Mouse (Mus musculus) kidney, embryonic 14.5 days (tissue): ENCODE results near the gene Gm36028. TPM values are rescaled to one million over a fixed set of nuclear protein-coding genes. Genes with fewer than 3 reads are reported as not detected.

ENCODE experiments used
- ATAC-seq: fragments of 200-750 bp; cut with Nextera tagmentation; 2 replicates; pipeline ENCODE4 v1.8.0; 2017; ENCODE audit warnings: moderate number of reproducible peaks, mild to moderate bottlenecking, moderate TSS enrichment, moderate library complexity; ENCODE audit not compliant: low FRiP score, low TSS enrichment
- H3K27ac ChIP-seq: fragments of 300-500 bp; sonication (generic); 2 replicates; pipeline ENCODE4 v1.5.1; 2014; ENCODE audit warnings: low read depth, mild to moderate bottlenecking, low read length, moderate library complexity, mixed read lengths
- H3K27me3 ChIP-seq: fragments of 300-500 bp; sonication (generic); 2 replicates; pipeline ENCODE4 v1.6.1; 2014; ENCODE audit warnings: mild to moderate bottlenecking, low read length; ENCODE audit not compliant: control insufficient read depth, insufficient read depth
- H3K36me3 ChIP-seq: fragments of 300-500 bp; sonication (generic); 2 replicates; pipeline ENCODE4 v1.6.1; 2014; ENCODE audit warnings: low read length, mixed read lengths; ENCODE audit not compliant: control insufficient read depth, insufficient read depth
- H3K4me1 ChIP-seq: fragments of 300-500 bp; sonication (generic); 2 replicates; pipeline ENCODE4 v1.6.1; 2014; ENCODE audit warnings: low read length, mixed read lengths; ENCODE audit not compliant: control insufficient read depth, insufficient read depth
- H3K4me2 ChIP-seq: fragments of 300-500 bp; sonication (generic); replicated peaks from 2 replicates; pipeline ENCODE4 v1.6.1; 2014; ENCODE audit warnings: low read depth, mild to moderate bottlenecking, low read length
- H3K4me3 ChIP-seq: fragments of 300-500 bp; sonication (generic); 2 replicates; pipeline ENCODE4 v1.5.1; 2014; ENCODE audit warnings: mild to moderate bottlenecking, low read length
- H3K9ac ChIP-seq: fragments of 300-500 bp; sonication (generic); 2 replicates; pipeline ENCODE4 v1.6.1; 2014; ENCODE audit warnings: low read depth, mild to moderate bottlenecking, low read length, moderate library complexity
- H3K9me3 ChIP-seq: fragments of 300-500 bp; sonication (generic); 2 replicates; pipeline ENCODE4 v1.6.1; 2016; ENCODE audit warnings: low read length; ENCODE audit not compliant: control insufficient read depth
- WGBS: fragments of 180-500 bp; shearing (Covaris S2); extraction: QIAGEN DNeasy Blood & Tissue Kit; methylation state at CpG from one replicate; pipeline ENCODE4 v1.1.7; 2014; 5-methylcytosine and 5-hydroxymethylcytosine counted together
- polyA plus RNA-seq: library from polyadenylated mRNA; unstranded; fragments of >200 nt; fragmentation: Nextera tagmentation; extraction: Ambion mirVana; gene quantifications from 2 replicates; pipeline ENCODE4 v1.2.1, GENCODE M21; 2014

Gm36028 gene
- polyA plus RNA-seq, 1 experiment from 2014 or later: 0.26 TPM

DNA sequence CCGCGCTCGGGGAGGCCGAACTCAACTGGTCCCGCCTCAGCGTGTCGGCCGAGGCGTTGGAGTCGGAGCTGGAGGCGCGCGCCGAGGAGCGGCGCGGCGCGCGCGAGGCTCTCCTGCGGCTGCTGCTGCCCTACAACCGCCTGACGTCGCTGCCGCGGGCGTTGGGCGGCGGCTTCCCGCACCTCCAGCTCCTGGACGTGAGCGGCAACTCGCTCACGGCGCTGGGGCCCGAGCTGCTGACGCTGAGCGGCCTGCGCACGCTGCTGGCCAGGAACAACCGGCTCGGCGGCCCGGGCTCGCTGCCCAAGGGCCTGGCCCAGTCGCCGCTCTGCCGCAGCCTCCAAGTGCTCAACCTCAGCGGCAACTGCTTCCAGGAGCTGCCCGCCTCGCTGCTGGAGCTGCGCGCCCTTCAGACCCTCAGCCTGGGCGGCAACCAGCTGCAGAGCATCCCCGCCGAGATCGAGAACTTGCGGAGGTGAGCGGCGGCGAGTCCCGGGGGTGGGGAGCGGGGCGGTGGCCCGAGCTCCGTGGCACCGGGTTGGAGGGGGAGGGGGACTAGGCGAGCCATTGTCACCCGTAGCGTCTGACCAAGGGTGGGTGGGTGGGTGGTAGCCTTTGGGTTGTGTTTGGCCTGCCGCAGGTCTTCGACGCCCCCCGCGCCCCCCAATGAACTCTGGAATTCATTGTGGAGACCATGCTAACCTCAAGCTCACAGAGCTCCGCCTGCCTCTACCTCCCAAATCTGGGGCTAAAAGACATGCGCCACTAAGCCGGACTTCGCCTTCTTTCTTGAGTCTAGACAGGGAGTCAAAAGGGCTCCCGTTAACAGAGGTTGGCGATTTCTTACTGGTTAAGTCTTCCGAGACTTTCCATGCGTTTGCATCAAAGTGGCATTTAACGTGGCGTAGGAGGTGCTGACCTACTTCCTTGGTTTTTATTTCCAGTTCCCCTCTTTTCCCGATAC, 7.8 kb upstream of the Gm36028 start:
- Histone ChIP-seq H3K27ac (peak overlapping the region; percentile 99), H3K4me1 (peaks cover 12% of the 10 kb centered on the region; the same call in 1 of the 2 replicates), H3K4me2 (peak overlapping the region; percentile 81), H3K4me3 (peak overlapping the region; percentile 98), H3K36me3 (no peaks in the 10 kb centered on the region; the same call in 1 of the 2 replicates), H3K27me3 (no peaks in the 10 kb centered on the region), H3K9ac (peak overlapping the region; percentile 99), H3K9me3 (no peaks in the 10 kb centered on the region)
- ATAC-seq: peak; percentile 79
- under 1% methylated on average over 44 of the region's 87 CpGs for WGBS

DNA sequence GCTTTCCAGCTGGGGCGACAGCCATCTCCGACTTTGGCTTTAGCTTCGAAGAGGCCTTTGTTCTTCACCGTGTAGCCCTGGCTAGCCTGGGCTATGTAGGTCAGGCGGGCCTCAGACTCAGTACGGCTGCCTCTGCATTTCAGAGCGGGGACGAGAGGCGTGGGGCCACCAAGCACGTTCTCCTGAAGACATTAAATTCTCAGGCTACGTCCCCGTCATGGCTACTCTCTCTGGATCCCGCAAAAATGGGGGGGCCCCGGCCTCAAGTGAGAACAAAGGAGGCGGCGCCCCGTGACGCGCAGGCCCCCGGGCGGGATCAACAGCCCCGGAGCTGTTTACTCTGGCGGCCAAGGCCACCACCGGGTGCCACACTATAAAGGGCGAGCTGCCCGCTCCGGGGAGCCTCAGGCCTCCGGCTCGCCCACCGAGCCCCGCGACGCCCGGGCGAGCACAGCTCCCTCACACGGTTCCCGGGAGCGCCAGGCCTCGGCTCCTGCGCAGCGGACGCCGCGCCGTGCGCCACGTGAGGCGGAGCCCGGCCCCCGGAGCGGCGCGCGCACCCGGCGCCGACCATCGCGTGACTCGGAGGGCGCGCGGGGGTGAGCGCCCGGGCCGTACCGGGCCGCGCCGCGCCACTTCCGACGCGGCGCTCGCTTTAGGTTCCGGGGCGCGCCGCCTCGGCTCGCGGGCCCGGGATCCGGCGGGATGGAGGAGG, 7.0 kb upstream of the Gm36028 start, which contains the start of gene Lrrc58:
Lrrc58 (plus strand) TSS at position 599 of the 715 bp plus-strand sequence.
- Histone ChIP-seq H3K36me3 (no peaks in the 10 kb centered on the region; the same call in 1 of the 2 replicates), H3K4me2 (peak within 1 kb of the TSS; percentile 81), H3K9me3 (no peaks in the 10 kb centered on the region), H3K4me1 (peaks cover 12% of the 10 kb centered on the region; the same call in 1 of the 2 replicates), H3K9ac (peak within 1 kb of the TSS; percentile 99), H3K4me3 (peak within 1 kb of the TSS; percentile 98), H3K27me3 (no peaks in the 10 kb centered on the region), H3K27ac (peak within 1 kb of the TSS; percentile 99)
- ATAC-seq: peak; percentile 96
- under 1% methylated on average over 81 of the region's 86 CpGs for WGBS

DNA sequence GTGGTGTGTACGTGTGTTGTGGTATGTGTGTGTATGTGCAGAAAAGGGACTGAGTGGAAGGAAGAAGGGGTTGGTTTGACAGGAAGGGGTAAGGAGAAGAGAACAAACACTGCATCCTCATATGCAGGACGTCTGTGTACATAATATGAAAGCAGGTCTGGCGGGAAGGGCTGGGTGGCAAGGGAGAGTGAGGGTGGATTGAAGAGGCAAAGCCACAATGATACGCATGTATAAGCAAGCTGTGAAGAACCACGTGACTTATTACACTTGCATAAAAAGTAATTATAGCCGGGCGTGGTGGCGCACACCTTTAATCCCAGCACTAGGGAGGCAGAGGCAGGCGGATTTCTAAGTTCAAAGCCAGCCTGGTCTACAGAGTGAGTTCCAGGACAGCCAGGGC, 4.9 kb upstream of the Gm36028 start:
- Histone ChIP-seq H3K9ac (no peak overlapping the region), H3K4me1 (peaks cover 5% of the 10 kb centered on the region; the same call in 1 of the 2 replicates), H3K4me2 (no peak overlapping the region), H3K9me3 (no peaks in the 10 kb centered on the region), H3K27me3 (no peaks in the 10 kb centered on the region), H3K36me3 (no peaks in the 10 kb centered on the region), H3K27ac (no peak overlapping the region), H3K4me3 (no peak overlapping the region)
- ATAC-seq: no peak
- 86% methylated on average over 9 of the region's 9 CpGs for WGBS

DNA sequence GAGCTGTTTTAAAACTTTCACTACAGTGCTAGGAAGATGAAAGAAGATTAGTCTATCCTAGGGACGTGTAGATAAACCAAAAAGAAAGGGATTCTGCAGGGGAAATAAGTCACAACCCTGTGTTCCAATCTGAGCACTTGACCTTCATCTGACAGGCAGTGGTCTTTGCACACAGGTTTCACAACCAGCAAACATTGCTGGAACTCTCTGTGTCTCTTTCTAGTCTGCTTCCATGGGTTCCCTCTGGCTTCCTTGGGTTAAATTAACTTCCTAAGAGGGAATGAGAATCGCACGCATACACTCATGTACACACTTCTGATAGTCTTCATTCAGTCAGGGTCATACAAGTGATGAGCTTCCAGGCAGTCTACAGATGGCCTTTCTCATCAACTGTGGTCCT, 2.9 kb upstream of the Gm36028 start:
- no peak overlapping the region for H3K4me2 ChIP-seq
- WGBS: 73% methylated on average over 3 of the region's 3 CpGs
- no peaks in the 10 kb centered on the region for H3K27me3 ChIP-seq

DNA sequence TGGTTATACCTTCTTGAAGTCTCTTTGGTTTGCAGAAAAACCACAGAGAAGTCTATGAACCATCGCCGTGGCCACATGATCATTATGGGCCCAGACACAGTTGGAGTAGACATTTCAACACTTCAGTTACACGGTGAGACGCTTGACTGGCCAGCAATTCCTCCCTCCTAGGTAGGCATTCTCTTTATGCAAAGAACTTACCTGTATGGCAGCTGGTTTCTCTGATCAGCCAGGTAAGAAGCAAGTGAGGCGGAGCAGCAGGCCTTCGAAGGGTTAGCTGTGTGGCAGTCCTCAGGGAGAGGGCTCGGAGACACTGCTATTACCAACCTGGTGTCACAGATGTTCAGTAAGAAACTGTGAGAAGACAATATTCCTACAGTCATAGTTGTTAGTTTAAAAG, 733 bp downstream of the Gm36028 start:
- no peaks in the 10 kb centered on the region for H3K9me3 ChIP-seq
- peak; percentile 52; the same call in 1 of the 2 replicates for ATAC-seq
- no peaks in the 10 kb centered on the region for H3K27me3 ChIP-seq
- H3K36me3 ChIP-seq: no peaks in the 10 kb centered on the region
- H3K9ac ChIP-seq: no peak overlapping the region
- no peak overlapping the region for H3K4me3 ChIP-seq
- 59% methylated on average over 7 of the region's 7 CpGs for WGBS
- no peak overlapping the region for H3K27ac ChIP-seq
- no peak overlapping the region for H3K4me2 ChIP-seq
- H3K4me1 ChIP-seq: 0 out of 2 replicates have a peak, but pooled peaks cover 3% of the 10 kb centered on the region

More for the DNA sequence above, 2.9 kb upstream of the Gm36028 start:
- no peaks in the 10 kb centered on the region for H3K9me3 ChIP-seq
- no peak overlapping the region for H3K27ac ChIP-seq
- H3K9ac ChIP-seq: no peak overlapping the region
- H3K4me1 ChIP-seq: no peaks in the 10 kb centered on the region
- no peak overlapping the region for H3K4me3 ChIP-seq
- no peaks in the 10 kb centered on the region for H3K36me3 ChIP-seq
- ATAC-seq: no peak

DNA sequence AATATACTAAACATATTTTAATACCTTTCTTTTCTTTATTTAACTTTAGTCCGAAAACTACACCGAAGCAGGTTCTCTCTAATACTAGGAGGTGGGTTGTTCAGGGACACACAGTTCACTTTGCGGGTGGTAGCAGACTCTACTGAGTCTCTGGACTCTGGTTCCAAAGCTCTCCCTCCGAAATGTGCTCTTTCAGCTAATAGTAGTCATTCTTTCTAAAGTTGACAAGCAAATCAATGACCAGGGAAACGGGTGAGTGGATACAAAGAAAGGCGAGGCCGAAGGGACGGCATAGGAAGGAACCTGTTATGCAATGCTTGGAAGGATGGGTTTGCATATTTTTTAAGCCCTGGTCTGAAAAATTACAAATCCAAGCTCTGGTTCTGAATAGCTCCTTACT, 3.5 kb downstream of the Gm36028 start:
- no peaks in the 10 kb centered on the region for H3K27me3 ChIP-seq
- no peak for ATAC-seq
- 0 out of 2 replicates have a peak, but pooled peaks cover 3% of the 10 kb centered on the region for H3K4me1 ChIP-seq
- no peak overlapping the region for H3K9ac ChIP-seq
- no peak overlapping the region for H3K4me2 ChIP-seq
- H3K4me3 ChIP-seq: no peak overlapping the region
- no peak overlapping the region for H3K27ac ChIP-seq
- no peaks in the 10 kb centered on the region for H3K36me3 ChIP-seq
- no peaks in the 10 kb centered on the region for H3K9me3 ChIP-seq
- WGBS: 72% methylated on average over 8 of the region's 8 CpGs

DNA sequence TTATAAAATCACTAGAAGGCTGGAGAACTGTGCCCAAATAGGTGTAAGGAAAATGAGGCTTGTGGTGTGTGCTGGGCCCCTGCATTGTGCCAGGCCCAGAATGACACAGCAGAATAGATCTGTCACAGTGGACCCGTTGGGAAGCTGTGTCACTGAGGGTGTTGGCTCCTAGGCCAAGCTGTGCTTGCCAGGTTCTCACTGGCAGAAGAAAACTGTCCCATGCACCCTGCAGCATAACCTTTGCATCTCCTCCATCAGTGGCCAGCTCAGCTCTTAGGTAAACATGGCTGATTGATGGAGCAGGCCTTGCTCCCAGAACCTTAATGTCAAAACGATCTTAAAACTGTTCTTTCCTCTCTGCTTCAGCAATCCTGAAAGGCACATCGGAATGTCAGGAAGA, 4.6 kb downstream of the Gm36028 start:
- Histone ChIP-seq H3K9me3 (no peaks in the 10 kb centered on the region), H3K4me1 (peaks cover 3% of the 10 kb centered on the region; the same call in 1 of the 2 replicates), H3K4me2 (no peak overlapping the region), H3K36me3 (no peaks in the 10 kb centered on the region), H3K4me3 (no peak overlapping the region), H3K27me3 (no peaks in the 10 kb centered on the region), H3K27ac (no peak overlapping the region), H3K9ac (no peak overlapping the region)
- ATAC-seq: no peak
- WGBS: 20% methylated on average over 3 of the region's 3 CpGs

DNA sequence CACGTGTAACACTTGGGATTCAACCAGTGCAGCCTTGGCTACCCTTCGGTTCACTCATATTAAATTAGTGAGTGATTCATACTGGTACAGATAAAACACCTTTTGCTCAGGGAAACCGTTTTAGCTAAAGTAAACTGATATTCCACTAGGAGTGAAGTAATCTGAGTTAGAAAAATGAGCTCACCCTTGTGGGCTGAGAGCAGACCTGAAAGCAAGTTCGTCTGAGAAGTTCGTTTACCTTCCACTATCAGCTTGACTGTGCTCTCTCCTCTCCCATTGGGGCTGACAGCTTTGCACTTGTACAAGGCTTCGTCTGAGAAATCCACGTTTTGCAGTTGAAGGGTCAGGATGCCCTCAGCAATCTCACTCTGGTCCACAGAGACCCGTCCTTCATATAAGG, 5.4 kb downstream of the Gm36028 start:
- H3K27me3 ChIP-seq: no peaks in the 10 kb centered on the region
- 38% methylated on average over 8 of the region's 8 CpGs for WGBS
- ATAC-seq: no peak

More for the DNA sequence above, 5.4 kb downstream of the Gm36028 start:
- no peaks in the 10 kb centered on the region for H3K36me3 ChIP-seq
- H3K9ac ChIP-seq: no peak overlapping the region
- H3K4me3 ChIP-seq: no peak overlapping the region
- no peak overlapping the region for H3K27ac ChIP-seq
- H3K9me3 ChIP-seq: no peaks in the 10 kb centered on the region
- peaks cover 3% of the 10 kb centered on the region; the same call in 1 of the 2 replicates for H3K4me1 ChIP-seq
- no peak overlapping the region for H3K4me2 ChIP-seq
